Mouse (Mus musculus): ENCODE results near the gene Vti1a.
A peak's percentile ranks its signal among the peaks of the same experiment; 100 is the strongest.

The Vti1a gene

DNA sequence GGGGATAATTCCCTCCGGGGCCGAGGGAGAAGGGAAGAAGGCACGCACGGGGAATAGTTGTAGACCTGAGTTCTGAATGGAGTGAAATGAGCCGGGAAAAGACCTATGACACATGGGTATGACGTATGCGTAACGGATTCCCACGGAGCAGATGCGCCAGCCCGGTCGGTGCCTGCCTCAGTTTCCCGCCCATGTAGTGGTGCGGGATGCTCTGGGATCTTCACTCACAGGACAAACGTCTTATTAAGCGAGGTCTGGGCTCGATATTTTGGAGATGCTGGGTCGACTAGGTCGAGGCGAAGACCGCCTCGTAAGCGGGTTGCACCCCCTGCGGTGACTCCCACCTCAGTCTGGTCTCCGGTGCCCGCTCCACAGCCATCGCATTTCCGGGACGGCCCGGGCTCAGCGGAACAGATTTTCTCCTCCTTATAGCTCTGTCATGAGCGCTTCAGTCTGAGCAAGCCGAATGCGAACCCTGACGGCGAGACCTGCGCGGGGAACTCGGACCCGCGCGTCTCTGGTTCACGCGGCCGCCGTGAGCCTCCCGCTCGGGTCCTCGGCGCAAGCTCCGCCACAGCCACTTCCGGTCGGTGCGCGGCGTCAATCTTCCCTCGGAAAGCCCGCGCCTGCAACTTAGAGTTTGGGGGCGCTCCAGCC lies 515 bp upstream of the Vti1a start, which contains the start of gene Zdhhc6:
Gene Zdhhc6, minus strand, starts transcription at position 581 of the 657 bp plus-strand sequence.
- peak; percentile 86 for DNase-seq (ENCODE audit: low spot score)

- DNase-seq (ENCODE audit: low spot score), result no peak
These were observed 806 bp downstream of the Vti1a start for GRCm38 (mm10) chr19:55316901-55317300.

- no peak for DNase-seq (ENCODE audit: low spot score)
These were observed 2.9 kb downstream of the Vti1a start for GRCm38 (mm10) chr19:55319036-55319435.

DNA sequence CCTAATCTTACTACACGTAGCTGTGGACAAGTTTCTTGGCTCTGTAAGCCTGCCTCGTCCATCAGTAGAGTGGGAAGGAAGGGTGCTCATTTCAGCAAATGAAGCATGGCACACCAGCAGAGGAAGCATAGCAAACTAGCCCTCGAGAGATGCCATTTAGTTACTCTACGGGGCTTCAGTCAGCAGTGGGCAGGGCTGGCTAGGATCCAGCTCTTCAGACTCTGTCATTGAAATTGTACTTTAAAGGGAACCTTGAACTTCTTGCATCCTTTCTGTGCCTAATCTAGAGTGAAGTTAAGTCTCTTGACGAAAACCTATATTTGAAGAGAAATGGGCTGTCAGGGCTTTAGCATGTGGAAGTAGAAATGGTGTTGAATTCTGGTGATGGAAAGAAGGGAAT lies 3.4 kb downstream of the Vti1a start:
- no peak for DNase-seq (ENCODE audit: low spot score)

- DNase-seq (ENCODE audit: low spot score), result no peak
These were observed 6.5 kb downstream of the Vti1a start for GRCm38 (mm10) chr19:55322604-55323003.

- no peak for DNase-seq (ENCODE audit: low spot score)
These were observed 11.4 kb downstream of the Vti1a start for GRCm38 (mm10) chr19:55327510-55327909.

DNA sequence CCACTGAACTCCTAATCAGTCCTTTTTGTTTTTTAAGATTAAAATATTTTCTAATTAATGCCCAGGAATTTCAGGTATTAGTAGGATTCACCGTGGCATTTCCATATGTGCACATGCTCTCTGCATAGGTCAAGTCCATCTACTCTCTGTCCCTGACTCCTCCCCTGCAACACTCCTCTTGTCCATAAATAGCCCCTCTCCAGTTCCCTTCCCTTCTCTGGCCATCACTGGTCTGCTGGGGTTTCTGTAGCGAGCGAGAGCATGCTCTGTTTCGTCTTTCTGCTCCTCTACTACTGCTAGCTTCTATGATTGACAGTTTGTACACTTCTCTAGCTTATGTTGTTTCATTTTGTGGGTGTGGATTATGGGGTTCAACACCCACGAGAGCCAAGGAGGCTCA lies 15.7 kb downstream of the Vti1a start:
- DNase-seq (ENCODE audit: low spot score), result no peak

- DNase-seq (ENCODE audit: low spot score), result peak; percentile 46
These were observed 16.7 kb downstream of the Vti1a start for GRCm38 (mm10) chr19:55332641-55333268.

- DNase-seq (ENCODE audit: low spot score), result no peak
These were observed 19.8 kb downstream of the Vti1a start for GRCm38 (mm10) chr19:55335881-55336280.

- no peak for DNase-seq (ENCODE audit: low spot score)
These were observed 20.3 kb downstream of the Vti1a start for GRCm38 (mm10) chr19:55336441-55336840.

- DNase-seq (ENCODE audit: low spot score), result no peak
These were observed 21.0 kb downstream of the Vti1a start for GRCm38 (mm10) chr19:55337066-55337465.

GRCm38 (mm10) chr19:55337664-55338063 lies 21.6 kb downstream of the Vti1a start:
- DNase-seq (ENCODE audit: low spot score), result no peak

- DNase-seq (ENCODE audit: low spot score), result no peak
These were observed 24.4 kb downstream of the Vti1a start for GRCm38 (mm10) chr19:55340521-55340920.

DNA sequence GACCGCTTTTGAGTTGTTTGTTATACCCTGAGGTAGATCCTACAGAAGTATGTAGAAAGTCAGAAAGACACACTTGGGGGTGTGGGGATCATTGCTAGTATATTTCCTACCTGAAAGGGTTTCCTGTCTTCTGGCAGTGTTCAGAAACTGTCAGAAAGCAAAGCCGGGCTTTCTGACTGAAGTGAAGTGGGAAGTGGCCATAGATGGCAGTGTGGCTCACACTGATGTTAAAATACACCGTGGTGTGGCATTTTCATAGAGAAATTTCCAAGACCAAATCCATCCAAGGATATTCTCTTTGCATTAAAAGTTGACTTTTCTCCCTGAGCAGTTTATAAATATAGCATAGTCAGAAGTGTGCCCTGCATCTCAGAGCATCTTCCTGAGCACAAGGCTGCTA lies 25.3 kb downstream of the Vti1a start:
- no peak for DNase-seq (ENCODE audit: low spot score)

- no peak for DNase-seq (ENCODE audit: low spot score)
These were observed 26.3 kb downstream of the Vti1a start for GRCm38 (mm10) chr19:55342423-55342822.

GRCm38 (mm10) chr19:55343274-55343673 lies 27.2 kb downstream of the Vti1a start:
- DNase-seq (ENCODE audit: low spot score), result no peak

DNA sequence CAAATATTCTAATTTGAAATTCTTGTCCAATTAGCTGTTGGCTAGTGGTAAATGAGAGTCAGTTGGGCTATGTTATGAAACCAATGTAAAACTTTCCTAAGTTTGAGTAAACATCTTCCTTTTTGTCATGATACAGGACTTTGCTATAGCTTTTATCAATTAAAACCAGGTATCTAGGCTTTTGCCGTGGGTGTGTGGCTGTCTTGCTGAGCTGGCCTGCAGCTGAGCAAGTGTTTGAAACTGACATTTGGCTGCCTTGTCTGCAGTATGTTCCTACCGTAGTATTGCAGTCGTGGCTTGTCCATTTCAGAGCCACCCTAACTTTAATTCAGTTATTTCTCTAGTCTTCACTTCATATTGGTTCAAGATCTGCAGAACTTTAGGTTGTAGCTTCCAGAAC lies 32.1 kb downstream of the Vti1a start:
- DNase-seq (ENCODE audit: low spot score), result no peak

GRCm38 (mm10) chr19:55350673-55351378 lies 34.7 kb downstream of the Vti1a start:
- no peak for DNase-seq (ENCODE audit: low spot score)

DNA sequence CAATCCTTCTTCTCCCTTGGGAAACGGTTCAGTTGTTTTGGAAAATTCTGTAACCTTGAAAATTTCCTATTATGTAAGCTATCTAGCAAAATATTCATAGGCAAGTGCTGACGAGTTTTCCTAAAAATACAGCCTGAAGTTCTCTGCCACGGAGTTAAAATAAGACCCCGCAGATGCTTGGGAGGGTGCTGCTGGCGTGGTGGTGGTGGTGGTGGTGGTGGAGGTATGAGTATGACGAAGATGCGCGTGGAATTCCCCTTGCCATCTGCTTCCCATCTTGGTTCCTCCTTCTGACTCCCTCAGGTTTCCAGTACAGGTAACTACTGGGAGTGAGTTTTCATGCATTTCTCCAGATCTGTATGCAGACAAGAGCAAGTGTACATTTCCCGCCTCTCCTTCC lies 46.5 kb downstream of the Vti1a start:
- DNase-seq (ENCODE audit: low spot score), result no peak

GRCm38 (mm10) chr19:55369691-55370090 lies 53.6 kb downstream of the Vti1a start:
- DNase-seq (ENCODE audit: low spot score), result no peak

DNA sequence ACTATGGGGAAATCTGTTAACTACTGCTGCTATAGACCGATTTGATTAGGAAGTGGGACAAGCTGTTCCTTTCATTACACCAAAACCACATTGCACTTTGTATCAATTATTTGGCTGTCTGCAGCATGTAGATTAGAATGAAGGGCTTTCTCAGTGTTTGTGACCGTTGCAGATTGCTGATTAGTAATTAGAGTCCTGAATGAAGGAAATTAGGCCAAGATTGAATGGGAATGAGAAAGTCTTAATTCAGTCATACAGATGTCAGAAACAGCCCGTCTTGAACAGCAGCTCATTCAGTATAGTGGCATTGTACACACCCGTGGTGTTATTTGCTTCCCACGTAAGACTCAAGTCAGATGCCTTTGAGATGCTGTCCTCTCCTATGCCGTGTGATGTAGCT lies 60.2 kb downstream of the Vti1a start:
- DNase-seq (ENCODE audit: low spot score), result no peak

DNA sequence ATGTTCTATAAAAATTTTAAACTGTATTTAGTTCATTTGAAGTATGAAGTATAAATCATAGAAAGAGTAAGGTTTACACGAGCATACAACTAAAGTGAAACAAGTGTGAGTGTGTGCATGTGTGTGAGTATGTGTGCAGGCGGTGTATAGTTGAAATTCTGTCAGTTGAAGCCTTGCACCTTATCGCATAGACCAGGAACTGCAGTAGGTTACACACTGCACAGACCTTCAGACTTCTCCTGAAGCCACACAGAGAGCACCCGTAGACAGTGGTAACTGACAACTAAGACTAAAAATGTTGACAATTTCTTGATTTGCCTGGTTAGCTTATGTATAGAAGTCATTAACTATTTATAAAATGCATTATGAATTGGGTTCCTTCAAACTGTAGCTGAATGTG lies 61.4 kb downstream of the Vti1a start:
- no peak for DNase-seq (ENCODE audit: low spot score)

DNA sequence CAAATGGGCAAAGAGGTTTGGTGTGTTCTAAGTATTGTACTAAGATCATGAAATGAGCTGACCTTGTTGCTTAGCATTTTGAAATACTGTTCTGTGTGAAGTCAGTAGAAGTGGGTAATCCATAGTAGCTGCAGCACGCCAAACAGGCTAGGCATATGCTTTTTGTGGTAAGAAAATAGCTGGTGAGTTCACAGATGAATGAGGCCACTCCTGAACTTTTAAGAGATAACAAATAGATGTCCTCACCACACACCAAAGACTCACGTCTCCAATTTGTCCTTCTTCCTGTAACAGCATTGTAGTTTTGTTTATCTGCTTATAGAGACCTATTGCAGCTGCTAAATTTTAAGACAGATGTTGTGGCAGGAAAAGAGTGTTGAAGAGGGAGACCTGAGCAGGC lies 62.8 kb downstream of the Vti1a start:
- no peak for DNase-seq (ENCODE audit: low spot score)

All from testis, postnatal 14 days (tissue).